Mouse (Mus musculus): ENCODE results near the gene Gm20822. TPM values are rescaled to one million over a fixed set of nuclear protein-coding genes. Genes with fewer than 3 reads are reported as not detected.
"Not testable (repeated sequence)": the region's sequence is repeated elsewhere in the genome, so short reads cannot be mapped to it uniquely, and the experiment has no call there.

Gene Gm20822
- total RNA-seq (2021), result not detected
- long read RNA-seq, experiment 1, result 0 reads
- long read RNA-seq, experiment 2, result 0 reads

- not testable (repeated sequence) for DNase-seq (ENCODE audit: low spot score in 2 of 2)
Measured at GRCm38 (mm10) chrY:15884671-15885070, at the start of gene Gm20822. Gm20822 (minus strand) TSS chrY:15884771.
